Mouse (Mus musculus): Measurements from ENCODE around the gene Adm.

Adm gene

GRCm38 (mm10) chr7:110668247-110668646 is 40.8 kb downstream of the Adm start:
- peak in 1 of 2 experiments; percentile 32 for DNase-seq

- peak; percentile 28 to 38 for DNase-seq
These were observed 41.3 kb downstream of the Adm start for GRCm38 (mm10) chr7:110668756-110669155.

DNA sequence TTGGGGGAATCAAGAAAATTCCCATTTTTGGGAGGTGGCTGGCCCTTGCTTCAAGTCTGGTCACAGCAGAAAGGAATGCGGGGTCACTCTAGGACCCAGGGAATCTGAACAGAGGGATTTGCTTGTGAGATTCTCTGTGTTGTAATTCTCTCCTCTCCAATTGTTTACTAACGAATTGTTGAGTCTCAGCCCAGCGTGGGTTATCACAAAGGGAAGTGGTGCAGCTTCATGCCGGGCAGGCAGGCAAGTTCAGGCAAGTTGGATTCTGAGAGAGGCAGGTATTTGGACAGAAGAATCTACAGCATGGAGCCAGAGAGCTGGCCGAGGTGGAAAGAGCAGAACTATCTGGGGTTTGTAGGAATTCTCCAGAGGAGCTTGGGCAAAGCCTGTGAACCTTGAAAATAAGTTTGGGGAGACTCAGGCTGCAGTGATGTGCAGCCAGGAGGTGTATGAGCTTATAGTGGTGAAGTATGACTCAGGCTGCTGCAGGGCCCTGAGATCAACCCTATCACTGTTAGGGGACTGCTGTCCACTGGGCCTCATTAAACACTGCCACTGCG is 43.7 kb downstream of the Adm start:
- no peak for DNase-seq
